Mouse (Mus musculus) limb, embryonic 15.5 days (tissue): Measurements from ENCODE around the gene Nfix. TPM values are rescaled to one million over a fixed set of nuclear protein-coding genes. Genes with fewer than 3 reads are reported as not detected.
A peak's percentile ranks its signal among the peaks of the same experiment; 100 is the strongest.
"Not testable (repeated sequence)": the region's sequence is repeated elsewhere in the genome, so short reads cannot be mapped to it uniquely, and the experiment has no call there.

Experiments
- ATAC-seq: fragments of 200-750 bp; cut with Nextera tagmentation; 2 replicates; pipeline ENCODE4 v1.8.0; 2017; ENCODE audit warnings: low read depth, moderate TSS enrichment; ENCODE audit not compliant: insufficient number of reproducible peaks, low FRiP score, low TSS enrichment
- H3K27ac ChIP-seq: fragments of 300-500 bp; sonication (generic); 2 replicates; pipeline ENCODE4 v1.5.1; 2015; ENCODE audit warnings: moderate library complexity, mild to moderate bottlenecking, inconsistent platforms
- H3K27me3 ChIP-seq: fragments of 300-500 bp; sonication (generic); 2 replicates; pipeline ENCODE4 v1.6.1; 2015; ENCODE audit warnings: inconsistent platforms
- H3K36me3 ChIP-seq: fragments of 300-500 bp; sonication (generic); 2 replicates; pipeline ENCODE4 v1.6.1; 2015; ENCODE audit warnings: inconsistent platforms
- H3K4me1 ChIP-seq: fragments of 300-500 bp; sonication (generic); 2 replicates; pipeline ENCODE4 v1.6.1; 2015; ENCODE audit warnings: inconsistent platforms
- H3K4me2 ChIP-seq: fragments of 300-500 bp; sonication (generic); 2 replicates; pipeline ENCODE4 v1.6.1; 2015; ENCODE audit warnings: mild to moderate bottlenecking, inconsistent platforms
- H3K4me3 ChIP-seq: fragments of 300-500 bp; sonication (generic); 2 replicates; pipeline ENCODE4 v1.5.1; 2015; ENCODE audit warnings: mild to moderate bottlenecking, inconsistent platforms
- H3K9ac ChIP-seq: fragments of 300-500 bp; sonication (generic); 2 replicates; pipeline ENCODE4 v1.6.1; 2015; ENCODE audit warnings: inconsistent platforms
- H3K9me3 ChIP-seq: fragments of 300-500 bp; sonication (generic); 2 replicates; pipeline ENCODE4 v1.6.1; 2016; ENCODE audit warnings: inconsistent platforms
- WGBS: fragments of 180-500 bp; shearing (Covaris S2); methylation state at CpG from one replicate; pipeline ENCODE4 v1.1.7; 2015; 5-methylcytosine and 5-hydroxymethylcytosine counted together
- polyA plus RNA-seq: library from polyadenylated mRNA; unstranded; fragments of >200 nt; fragmentation: Nextera tagmentation; extraction: Ambion mirVana; gene quantifications from 2 replicates; pipeline ENCODE4 v1.2.1, GENCODE M21; 2015

Nfix gene
- polyA plus RNA-seq, 1 experiment from 2014 or later = 100 TPM

GRCm38 (mm10) chr8:84839411-84839810, 39.3 kb upstream of the Nfix start:
- peak overlapping the region; percentile 64 for H3K4me2 ChIP-seq
- peak overlapping the region; percentile 84 for H3K4me3 ChIP-seq
- peaks cover 57% of the 10 kb centered on the region for H3K4me1 ChIP-seq
- H3K36me3 ChIP-seq = peaks cover 74% of the 10 kb centered on the region
- 81% methylated on average over 2 of the region's 2 CpGs for WGBS
- H3K27ac ChIP-seq = peak overlapping the region; percentile 91; the same call in 1 of the 2 replicates
- ATAC-seq = no peak
- no peaks in the 10 kb centered on the region for H3K27me3 ChIP-seq
- 0 out of 2 replicates have a peak overlapping the region, but pooled peaks have one; percentile 28 for H3K9ac ChIP-seq
- H3K9me3 ChIP-seq = no peaks in the 10 kb centered on the region

- no peaks in the 10 kb centered on the region for H3K27me3 ChIP-seq
- WGBS = 83% methylated on average over 5 of the region's 5 CpGs
- no peak for ATAC-seq
- no peak overlapping the region for H3K4me2 ChIP-seq
- no peaks in the 10 kb centered on the region for H3K9me3 ChIP-seq
- H3K9ac ChIP-seq = no peak overlapping the region
- H3K4me3 ChIP-seq = no peak overlapping the region
- H3K4me1 ChIP-seq = peaks cover 57% of the 10 kb centered on the region
- H3K27ac ChIP-seq = no peak overlapping the region
- H3K36me3 ChIP-seq = peaks cover 73% of the 10 kb centered on the region
Observed at GRCm38 (mm10) chr8:84838513-84838912, 38.4 kb upstream of the Nfix start.

GRCm38 (mm10) chr8:84837912-84838470, 37.8 kb upstream of the Nfix start:
- Histone ChIP-seq H3K4me3 (no peak overlapping the region), H3K27ac (peak overlapping the region; percentile 57), H3K4me1 (peaks cover 61% of the 10 kb centered on the region), H3K4me2 (no peak overlapping the region), H3K9me3 (no peaks in the 10 kb centered on the region), H3K9ac (no peak overlapping the region), H3K36me3 (peaks cover 68% of the 10 kb centered on the region), H3K27me3 (no peaks in the 10 kb centered on the region)
- WGBS = 80% methylated on average over 15 of the region's 15 CpGs
- no peak for ATAC-seq

GRCm38 (mm10) chr8:84837149-84837911, 37.2 kb upstream of the Nfix start:
- no peaks in the 10 kb centered on the region for H3K27me3 ChIP-seq
- no peak overlapping the region for H3K9ac ChIP-seq
- 31% methylated on average over 8 of the region's 8 CpGs for WGBS
- no peak; the same call in 1 of the 2 replicates for ATAC-seq
- peaks cover 59% of the 10 kb centered on the region for H3K4me1 ChIP-seq
- peaks cover 61% of the 10 kb centered on the region for H3K36me3 ChIP-seq
- no peak overlapping the region for H3K4me3 ChIP-seq
- peak overlapping the region; percentile 57 for H3K27ac ChIP-seq
- no peak overlapping the region for H3K4me2 ChIP-seq
- no peaks in the 10 kb centered on the region for H3K9me3 ChIP-seq

- H3K4me1 ChIP-seq = peaks cover 63% of the 10 kb centered on the region
- no peaks in the 10 kb centered on the region for H3K9me3 ChIP-seq
- peak overlapping the region; percentile 27 for H3K27ac ChIP-seq
- no peak overlapping the region for H3K9ac ChIP-seq
- no peak overlapping the region for H3K4me3 ChIP-seq
- H3K36me3 ChIP-seq = peaks cover 51% of the 10 kb centered on the region
- H3K27me3 ChIP-seq = no peaks in the 10 kb centered on the region
- H3K4me2 ChIP-seq = no peak overlapping the region
- WGBS = 60% methylated on average over 10 of the region's 10 CpGs
- no peak for ATAC-seq
Observed at GRCm38 (mm10) chr8:84834866-84835855, 35.0 kb upstream of the Nfix start.

DNA sequence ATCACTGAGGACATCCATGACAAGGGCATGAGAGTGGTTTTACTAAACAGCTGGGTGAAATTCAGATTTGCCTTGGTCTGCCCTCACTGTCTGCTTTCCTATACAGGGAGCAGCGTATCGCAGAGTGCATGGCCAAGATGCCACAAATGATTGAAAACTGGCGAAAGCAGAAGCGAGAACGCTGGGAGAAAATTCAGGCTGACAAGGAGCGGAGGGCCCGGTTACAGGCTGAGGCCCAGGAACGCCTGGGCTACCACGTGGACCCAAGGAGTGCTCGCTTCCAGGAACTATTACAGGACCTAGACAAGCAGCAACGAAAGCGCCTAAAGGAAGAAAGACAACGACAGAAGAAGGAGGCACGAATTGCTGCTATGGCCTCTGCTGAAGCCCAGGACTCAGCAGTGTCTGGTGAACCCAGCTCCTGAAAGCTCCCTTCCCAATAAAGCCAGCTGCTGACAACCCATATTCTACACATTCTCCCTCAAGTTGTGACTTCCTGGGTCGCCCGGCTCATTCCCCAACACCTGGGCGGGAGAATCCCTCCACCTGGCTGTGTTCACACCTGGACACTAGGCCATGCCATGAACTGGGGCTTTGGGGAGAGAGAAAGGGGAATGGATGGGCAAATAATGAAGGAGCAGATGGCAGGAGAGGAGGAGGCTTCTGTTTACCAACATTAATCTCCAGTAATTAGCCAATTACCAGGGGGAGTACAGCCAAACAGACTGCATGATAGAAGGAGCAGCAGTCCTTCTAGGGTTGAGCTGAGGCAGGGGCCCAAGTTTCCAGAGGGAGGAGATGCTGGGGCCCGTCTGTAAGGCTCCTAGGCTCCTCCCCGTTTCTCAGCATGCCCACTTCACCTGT, 34.1 kb upstream of the Nfix start:
- Histone ChIP-seq H3K36me3 (peaks cover 51% of the 10 kb centered on the region), H3K27ac (no peak overlapping the region), H3K4me1 (peaks cover 57% of the 10 kb centered on the region), H3K4me2 (no peak overlapping the region), H3K27me3 (no peaks in the 10 kb centered on the region), H3K4me3 (no peak overlapping the region), H3K9me3 (no peaks in the 10 kb centered on the region), H3K9ac (no peak overlapping the region)
- 82% methylated on average over 19 of the region's 19 CpGs for WGBS
- ATAC-seq = no peak

GRCm38 (mm10) chr8:84832759-84833742, 32.9 kb upstream of the Nfix start:
- H3K9me3 ChIP-seq = no peaks in the 10 kb centered on the region
- peaks cover 44% of the 10 kb centered on the region for H3K36me3 ChIP-seq
- H3K4me1 ChIP-seq = peaks cover 52% of the 10 kb centered on the region
- peak overlapping the region; percentile 96 for H3K27ac ChIP-seq
- 59% methylated on average over 10 of the region's 10 CpGs for WGBS
- no peaks in the 10 kb centered on the region for H3K27me3 ChIP-seq
- no peak for ATAC-seq
- peak overlapping the region; percentile 56 for H3K4me2 ChIP-seq
- H3K9ac ChIP-seq = peak overlapping the region; percentile 97
- H3K4me3 ChIP-seq = peak overlapping the region; percentile 96

GRCm38 (mm10) chr8:84832034-84832717, 32.0 kb upstream of the Nfix start:
- H3K27me3 ChIP-seq = no peaks in the 10 kb centered on the region
- peak; percentile 45; the same call in 1 of the 2 replicates for ATAC-seq
- H3K9ac ChIP-seq = peak overlapping the region; percentile 97
- under 1% methylated on average over 58 of the region's 59 CpGs for WGBS
- H3K27ac ChIP-seq = peak overlapping the region; percentile 96
- H3K36me3 ChIP-seq = peaks cover 35% of the 10 kb centered on the region
- no peaks in the 10 kb centered on the region for H3K9me3 ChIP-seq
- H3K4me3 ChIP-seq = peak overlapping the region; percentile 96
- peaks cover 44% of the 10 kb centered on the region for H3K4me1 ChIP-seq
- H3K4me2 ChIP-seq = peak overlapping the region; percentile 56

DNA sequence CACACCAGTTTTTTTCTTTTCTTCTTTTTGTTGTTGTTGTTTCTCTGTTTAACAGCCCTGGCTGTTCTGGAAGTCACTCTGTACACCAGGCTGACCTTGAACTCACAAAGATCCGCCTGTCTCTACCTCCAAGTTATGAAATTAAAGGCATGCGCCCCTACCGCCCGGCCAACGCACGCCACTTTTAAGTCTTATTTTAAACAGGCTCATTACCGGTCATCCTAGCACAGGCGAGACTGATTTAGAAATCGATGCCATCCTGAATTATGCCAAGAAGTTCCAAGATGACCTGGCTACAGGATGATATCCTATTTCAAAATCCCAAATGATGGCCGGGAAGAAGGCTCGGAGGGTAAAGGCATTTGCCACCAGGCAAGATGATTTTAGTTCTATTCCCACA, 31.3 kb upstream of the Nfix start, which contains the start of gene Gadd45gip1:
TSS of gene Gadd45gip1 (plus strand) at position 33 of the 400 bp plus-strand sequence.
- Histone ChIP-seq H3K4me3 (peak within 1 kb of the TSS; percentile 96), H3K4me2 (peak within 1 kb of the TSS; percentile 56), H3K9ac (peak within 1 kb of the TSS; percentile 97), H3K9me3 (no peaks in the 10 kb centered on the region), H3K27ac (peak within 1 kb of the TSS; percentile 96), H3K27me3 (no peaks in the 10 kb centered on the region), H3K4me1 (peaks cover 38% of the 10 kb centered on the region), H3K36me3 (peaks cover 28% of the 10 kb centered on the region)
- ATAC-seq = no peak
- 74% methylated on average over 11 of the region's 11 CpGs for WGBS

DNA sequence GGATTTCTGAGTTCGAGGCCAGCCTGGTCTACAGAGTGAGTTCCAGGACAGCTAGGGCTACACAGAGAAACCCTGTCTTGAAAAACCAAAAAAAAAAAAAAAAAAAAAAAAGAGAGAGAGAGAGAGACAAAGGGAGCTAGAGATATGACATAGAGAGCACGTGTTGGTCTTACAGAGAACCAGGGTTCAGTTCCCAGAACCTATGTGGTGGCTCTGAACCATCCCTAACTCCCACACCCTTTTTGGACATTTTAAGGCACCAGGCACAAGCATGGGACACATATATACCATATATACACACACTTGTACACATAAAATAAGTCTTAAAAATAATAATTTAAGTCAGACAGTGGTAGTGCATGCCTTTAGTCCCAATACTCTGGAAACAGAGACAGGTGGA, 26.4 kb upstream of the Nfix start:
- not testable (repeated sequence) for ATAC-seq

More for the DNA sequence above, 26.4 kb upstream of the Nfix start:
- H3K27ac ChIP-seq, H3K36me3 ChIP-seq, H3K9me3 ChIP-seq, H3K27me3 ChIP-seq, H3K4me3 ChIP-seq, H3K4me2 ChIP-seq, H3K9ac ChIP-seq: not testable (repeated sequence)
- 77% methylated on average over 2 of the region's 2 CpGs for WGBS
- peaks cover 12% of the 10 kb centered on the region for H3K4me1 ChIP-seq
